Mouse (Mus musculus) forebrain, embryonic 11.5 days (tissue): Measurements from ENCODE around the gene Plpp4. TPM values are rescaled to one million over a fixed set of nuclear protein-coding genes. Genes with fewer than 3 reads are reported as not detected.

Source experiments
- ATAC-seq: fragments of 200-750 bp; cut with Nextera tagmentation; replicated peaks from 2 replicates; pipeline ENCODE4 v1.8.0; 2017; ENCODE audit warnings: moderate TSS enrichment; ENCODE audit not compliant: low FRiP score
- DNase-seq: peaks from one replicate; pipeline ENCODE4 v3.0.0-alpha.2; 2017; ENCODE audit warnings: low spot score
- H3K27ac ChIP-seq: fragments of 300-500 bp; sonication (generic); 2 replicates; pipeline ENCODE4 v1.5.1; 2014; ENCODE audit warnings: low read depth, low read length
- H3K27me3 ChIP-seq: fragments of 300-500 bp; sonication (generic); 2 replicates; pipeline ENCODE4 v1.6.1; 2014; ENCODE audit warnings: mild to moderate bottlenecking, low read length, mixed read lengths; ENCODE audit not compliant: control insufficient read depth, insufficient read depth
- H3K36me3 ChIP-seq: fragments of 300-500 bp; sonication (generic); 2 replicates; pipeline ENCODE4 v1.6.1; 2014; ENCODE audit warnings: mild to moderate bottlenecking, low read length, moderate library complexity, mixed read lengths; ENCODE audit not compliant: control insufficient read depth, insufficient read depth
- H3K4me1 ChIP-seq: fragments of 300-500 bp; sonication (generic); replicated peaks from 2 replicates; pipeline ENCODE4 v1.6.1; 2014; ENCODE audit warnings: low read length, mixed read lengths; ENCODE audit not compliant: control insufficient read depth, insufficient read depth
- H3K4me2 ChIP-seq: fragments of 300-500 bp; sonication (generic); 2 replicates; pipeline ENCODE4 v1.6.1; 2014; ENCODE audit warnings: low read depth, mild to moderate bottlenecking, low read length, moderate library complexity, mixed read lengths; ENCODE audit not compliant: severe bottlenecking
- H3K4me3 ChIP-seq: fragments of 300-500 bp; sonication (generic); 2 replicates; pipeline ENCODE4 v1.5.1; 2014; ENCODE audit warnings: low read depth, low read length
- H3K9ac ChIP-seq: fragments of 300-500 bp; sonication (generic); 2 replicates; pipeline ENCODE4 v1.6.1; 2014; ENCODE audit warnings: low read length
- H3K9me3 ChIP-seq: fragments of 300-500 bp; sonication (generic); 2 replicates; pipeline ENCODE4 v1.6.1; 2016; ENCODE audit warnings: low read length, mixed read lengths; ENCODE audit not compliant: control insufficient read depth
- WGBS: fragments of 180-500 bp; shearing (Covaris S2); extraction: QIAGEN DNeasy Blood & Tissue Kit; methylation state at CpG from one replicate; pipeline ENCODE4 v1.1.7; 2014; 5-methylcytosine and 5-hydroxymethylcytosine counted together
- polyA plus RNA-seq: library from polyadenylated mRNA; unstranded; fragments of >200 nt; fragmentation: Nextera tagmentation; extraction: Ambion mirVana; gene quantifications from 2 replicates; pipeline ENCODE4 v1.2.1, GENCODE M21; 2014

Gene Plpp4
- polyA plus RNA-seq, 1 experiment from 2014 or later = 1.0 TPM

DNA sequence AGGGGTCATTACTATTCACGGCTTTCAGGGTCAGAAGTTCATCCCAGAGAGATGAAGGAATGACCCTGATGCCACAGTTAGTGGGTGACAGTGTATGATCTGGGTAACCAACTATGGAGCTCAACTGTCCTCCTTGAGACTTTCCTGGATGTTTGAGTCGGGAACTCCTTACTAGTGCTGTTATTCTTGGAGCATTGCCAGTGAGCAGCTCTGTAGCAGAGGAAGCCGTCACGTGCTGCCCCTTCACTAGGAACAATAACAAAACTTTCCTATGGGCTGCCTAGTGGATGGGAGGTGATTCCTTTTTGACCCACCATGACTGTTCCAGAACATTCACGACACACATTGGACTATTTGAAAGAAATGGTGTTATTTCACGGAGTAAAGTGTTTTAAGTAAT is 51.8 kb downstream of the Plpp4 start:
- Histone ChIP-seq H3K4me1 (0 out of 2 replicates have a peak, but pooled peaks cover 2% of the 10 kb centered on the region), H3K9me3 (no peaks in the 10 kb centered on the region), H3K27ac (no peak overlapping the region), H3K27me3 (no peaks in the 10 kb centered on the region), H3K4me3 (no peak overlapping the region), H3K9ac (no peak overlapping the region), H3K36me3 (no peaks in the 10 kb centered on the region), H3K4me2 (no peak overlapping the region)
- DNase-seq (no peak), ATAC-seq (no peak)
- WGBS = 83% methylated on average over 6 of the region's 6 CpGs

DNA sequence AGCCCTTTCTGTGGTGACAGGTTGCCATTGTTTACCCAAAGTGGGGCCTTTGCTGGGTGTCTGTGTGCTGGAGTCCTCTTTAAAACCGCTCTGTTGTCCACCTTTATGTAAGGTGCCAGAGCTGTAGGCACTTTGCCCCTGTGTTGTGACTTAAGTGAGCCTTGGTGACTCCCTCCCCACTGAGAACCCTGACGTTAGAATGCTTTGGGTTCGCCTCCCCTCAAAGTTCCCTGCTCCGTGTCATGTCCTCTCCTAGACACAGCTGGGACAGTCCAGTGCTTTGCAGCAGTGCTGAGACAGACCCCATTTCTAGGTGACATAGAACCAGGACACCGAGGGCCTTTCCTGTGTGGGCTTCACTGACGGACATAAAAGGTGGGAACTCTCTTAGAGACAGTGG is 55.7 kb downstream of the Plpp4 start:
- Histone ChIP-seq H3K27me3 (no peaks in the 10 kb centered on the region), H3K4me3 (no peak overlapping the region), H3K4me2 (no peak overlapping the region), H3K27ac (no peak overlapping the region), H3K9ac (no peak overlapping the region), H3K9me3 (no peaks in the 10 kb centered on the region), H3K4me1 (no peaks in the 10 kb centered on the region), H3K36me3 (no peaks in the 10 kb centered on the region)
- DNase-seq = no peak
- WGBS = 69% methylated on average over 6 of the region's 6 CpGs
- ATAC-seq = no peak

DNA sequence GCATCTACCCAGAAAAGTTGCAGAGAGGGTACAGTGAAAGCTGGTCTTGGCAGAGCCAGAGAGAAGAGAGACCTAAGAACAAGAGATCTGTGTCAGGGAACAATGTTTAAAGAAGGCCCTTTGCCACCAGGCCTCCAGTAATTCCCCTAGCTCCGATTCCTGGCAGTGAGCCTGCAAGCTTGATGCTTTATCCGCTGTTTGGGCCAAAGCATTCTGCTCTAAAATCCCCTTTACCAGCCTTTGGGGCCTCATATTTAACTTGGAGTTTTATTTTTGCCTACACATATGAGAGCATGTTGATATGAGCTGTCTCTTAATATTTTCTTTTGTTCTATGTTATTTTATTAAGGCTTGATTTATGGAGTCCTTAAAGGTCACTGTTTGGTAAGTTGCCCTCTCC is 57.1 kb downstream of the Plpp4 start:
- WGBS = 91% methylated on average over 2 of the region's 2 CpGs
- ATAC-seq (no peak), DNase-seq (no peak)
- H3K9me3 ChIP-seq = no peaks in the 10 kb centered on the region
- no peaks in the 10 kb centered on the region for H3K36me3 ChIP-seq
- H3K4me2 ChIP-seq = no peak overlapping the region
- no peak overlapping the region for H3K27ac ChIP-seq
- H3K27me3 ChIP-seq = no peaks in the 10 kb centered on the region
- H3K9ac ChIP-seq = no peak overlapping the region
- no peaks in the 10 kb centered on the region for H3K4me1 ChIP-seq
- H3K4me3 ChIP-seq = no peak overlapping the region

DNA sequence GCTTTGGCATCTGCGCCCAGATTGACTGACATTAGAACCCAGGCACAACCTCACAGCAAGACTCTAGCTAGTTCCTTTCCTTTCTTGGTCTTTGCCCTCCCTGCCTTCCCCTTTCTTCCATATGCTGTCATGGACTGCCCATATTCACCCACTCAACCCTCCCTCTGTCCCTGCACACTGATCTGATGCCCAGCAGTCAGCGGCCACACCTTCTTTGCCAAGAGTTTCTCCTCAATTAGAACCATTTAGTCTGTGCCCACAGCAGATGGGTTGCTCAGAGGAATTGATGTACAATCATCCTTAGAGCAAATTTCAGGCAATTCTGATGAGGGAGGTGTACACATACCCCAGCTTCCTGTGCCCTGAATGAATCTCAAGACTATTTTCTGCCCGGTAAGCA is 83.3 kb downstream of the Plpp4 start:
- H3K4me1 ChIP-seq = no peaks in the 10 kb centered on the region
- no peak overlapping the region for H3K27ac ChIP-seq
- H3K27me3 ChIP-seq = no peaks in the 10 kb centered on the region
- no peaks in the 10 kb centered on the region for H3K36me3 ChIP-seq
- no peak for DNase-seq
- no peaks in the 10 kb centered on the region for H3K9me3 ChIP-seq
- ATAC-seq = no peak
- H3K4me2 ChIP-seq = no peak overlapping the region
- WGBS = 94% methylated on average over 3 of the region's 3 CpGs
- H3K4me3 ChIP-seq = no peak overlapping the region
- no peak overlapping the region for H3K9ac ChIP-seq

DNA sequence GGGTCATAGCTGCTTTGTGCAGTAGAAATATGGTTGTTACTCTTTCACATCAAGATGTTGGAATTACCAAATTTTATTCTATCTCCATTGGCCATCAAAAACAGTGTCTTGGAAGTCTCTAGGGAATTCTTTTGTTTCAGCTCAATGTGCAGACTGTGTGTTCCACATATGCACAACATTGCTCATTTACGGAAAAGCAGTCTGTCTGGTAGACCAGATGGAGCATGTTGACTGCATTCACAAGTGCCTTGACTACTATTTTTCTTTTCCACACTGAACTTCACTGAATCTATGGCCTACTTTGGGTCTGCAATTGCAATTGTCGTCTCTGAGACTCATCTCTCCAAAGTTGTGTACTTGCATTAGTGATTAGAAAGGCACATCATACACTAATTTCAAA is 98.7 kb downstream of the Plpp4 start:
- H3K4me1 ChIP-seq = 0 out of 2 replicates have a peak, but pooled peaks cover 3% of the 10 kb centered on the region
- H3K27ac ChIP-seq = no peak overlapping the region
- no peak overlapping the region for H3K4me2 ChIP-seq
- no peak overlapping the region for H3K9ac ChIP-seq
- H3K4me3 ChIP-seq = no peak overlapping the region
- no peaks in the 10 kb centered on the region for H3K27me3 ChIP-seq
- H3K9me3 ChIP-seq = no peaks in the 10 kb centered on the region
- DNase-seq (no peak), ATAC-seq (no peak)
- WGBS = 88% methylated on average over 2 of the region's 2 CpGs
- no peaks in the 10 kb centered on the region for H3K36me3 ChIP-seq

DNA sequence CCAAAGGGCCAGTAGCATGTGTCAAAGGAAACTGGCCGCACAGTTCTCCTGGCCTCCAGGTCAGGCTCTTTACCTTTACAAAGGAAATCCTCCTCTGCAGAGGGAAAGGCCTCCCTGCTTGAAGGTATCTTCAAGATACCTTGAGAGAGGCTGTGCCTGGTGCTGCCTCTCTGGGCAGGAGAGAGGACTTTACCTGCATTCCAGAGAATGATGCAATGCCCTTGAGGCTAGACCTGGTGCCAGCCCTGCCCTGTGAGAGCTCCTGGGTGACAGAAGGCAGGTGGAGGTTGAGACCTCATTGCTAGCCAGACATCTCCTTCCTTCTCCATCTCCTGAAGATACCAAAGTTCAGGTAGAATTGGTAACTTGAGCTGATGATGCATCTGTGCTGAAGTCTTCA is 118.5 kb downstream of the Plpp4 start:
- Histone ChIP-seq H3K4me2 (no peak overlapping the region), H3K9me3 (no peaks in the 10 kb centered on the region), H3K27ac (no peak overlapping the region), H3K36me3 (no peaks in the 10 kb centered on the region), H3K27me3 (no peaks in the 10 kb centered on the region), H3K9ac (no peak overlapping the region), H3K4me3 (no peak overlapping the region), H3K4me1 (no peaks in the 10 kb centered on the region)
- 89% methylated on average over 1 of the region's 1 CpGs for WGBS
- DNase-seq (no peak), ATAC-seq (no peak)

DNA sequence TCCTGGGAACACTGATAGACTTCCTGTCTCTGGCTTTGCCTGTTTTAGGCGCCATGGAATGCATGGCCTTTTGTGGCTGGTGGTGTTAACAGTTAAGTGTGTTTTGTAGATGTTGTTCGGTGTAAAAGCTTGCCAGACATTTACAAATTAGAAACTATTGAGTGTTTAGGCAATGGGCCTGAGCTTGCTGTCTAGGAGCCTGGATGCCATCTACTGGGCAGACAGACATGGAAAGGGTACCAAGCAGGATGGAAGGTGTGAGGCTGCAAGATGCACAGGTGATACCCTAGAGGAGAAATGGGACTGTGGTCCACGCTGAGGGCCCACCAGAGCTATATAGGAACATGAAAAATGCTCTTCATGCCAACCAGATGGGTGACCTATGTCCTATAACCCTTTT is 128.3 kb downstream of the Plpp4 start:
- no peak overlapping the region for H3K4me3 ChIP-seq
- H3K9ac ChIP-seq = no peak overlapping the region
- ATAC-seq = no peak
- no peaks in the 10 kb centered on the region; the same call in 1 of the 2 replicates for H3K9me3 ChIP-seq
- H3K4me1 ChIP-seq = no peaks in the 10 kb centered on the region
- no peaks in the 10 kb centered on the region for H3K27me3 ChIP-seq
- no peaks in the 10 kb centered on the region for H3K36me3 ChIP-seq
- H3K4me2 ChIP-seq = no peak overlapping the region
- no peak for DNase-seq
- no peak overlapping the region for H3K27ac ChIP-seq
- 81% methylated on average over 3 of the region's 3 CpGs for WGBS

DNA sequence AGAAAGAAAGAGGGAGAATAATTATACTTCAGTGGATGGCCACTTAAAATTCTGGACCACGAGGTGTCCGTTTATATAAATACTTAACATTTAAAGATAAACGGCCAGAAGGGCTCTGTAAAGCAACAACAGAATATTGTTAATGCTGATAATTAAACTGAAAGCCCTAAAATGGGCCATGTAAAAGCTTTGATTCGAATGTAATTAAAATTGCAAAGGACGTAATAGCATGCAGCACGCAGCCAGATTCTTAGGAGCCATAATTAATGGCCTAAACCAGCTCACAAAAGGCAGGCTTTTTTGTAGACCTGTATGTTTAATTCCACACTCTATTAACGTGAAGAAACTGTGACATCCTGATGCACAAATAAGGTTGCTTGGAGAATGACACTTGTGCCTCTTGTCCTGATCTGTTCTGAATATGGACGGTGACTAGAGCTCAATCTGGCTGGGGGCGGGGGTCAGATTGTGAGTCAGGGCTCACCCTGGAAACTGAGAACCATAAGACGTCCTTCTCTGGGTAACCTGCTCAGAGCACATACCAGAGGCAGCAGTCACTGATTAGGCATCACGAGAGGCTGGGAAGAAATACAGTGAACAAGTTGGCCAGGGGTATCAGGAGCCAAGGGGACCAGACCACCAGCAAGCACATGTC is 136.1 kb downstream of the Plpp4 start:
- Histone ChIP-seq H3K27me3 (peaks cover 11% of the 10 kb centered on the region; the same call in 1 of the 2 replicates), H3K9me3 (no peaks in the 10 kb centered on the region; the same call in 1 of the 2 replicates), H3K4me1 (no peaks in the 10 kb centered on the region), H3K27ac (no peak overlapping the region), H3K9ac (no peak overlapping the region), H3K4me3 (no peak overlapping the region), H3K4me2 (no peak overlapping the region), H3K36me3 (no peaks in the 10 kb centered on the region)
- 42% methylated on average over 11 of the region's 11 CpGs for WGBS
- DNase-seq = no peak
- ATAC-seq = no peak; the same call in 1 of the 2 replicates

DNA sequence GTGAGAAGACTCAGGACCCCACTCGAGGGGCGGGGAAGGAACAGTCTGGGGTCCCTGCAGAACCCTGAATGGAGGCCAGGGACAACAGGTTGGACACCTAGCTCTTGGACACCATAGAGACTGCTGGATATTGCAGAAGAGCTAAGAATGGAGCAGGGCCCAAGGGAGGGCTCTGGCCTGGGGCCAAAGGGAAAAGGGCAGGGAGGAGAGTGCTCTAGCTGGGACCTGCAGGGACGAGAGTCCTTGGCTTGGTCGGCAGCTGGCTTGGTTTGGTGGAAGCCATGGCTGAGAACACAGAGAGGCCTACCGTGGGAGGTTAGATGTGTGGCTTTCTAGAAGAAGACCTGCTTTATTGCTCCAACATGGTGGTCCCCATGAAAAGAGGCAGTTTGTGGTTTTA is 139.7 kb downstream of the Plpp4 start:
- no peaks in the 10 kb centered on the region for H3K4me1 ChIP-seq
- 84% methylated on average over 5 of the region's 5 CpGs for WGBS

More for the DNA sequence above, 139.7 kb downstream of the Plpp4 start:
- ATAC-seq = no peak
- H3K4me2 ChIP-seq = no peak overlapping the region
- no peak for DNase-seq
- peaks cover 4% of the 10 kb centered on the region; the same call in 1 of the 2 replicates for H3K27me3 ChIP-seq
- no peak overlapping the region for H3K9ac ChIP-seq
- H3K9me3 ChIP-seq = no peaks in the 10 kb centered on the region
- no peak overlapping the region for H3K27ac ChIP-seq
- H3K36me3 ChIP-seq = no peaks in the 10 kb centered on the region
- no peak overlapping the region for H3K4me3 ChIP-seq
